In the genomic region with DNA sequence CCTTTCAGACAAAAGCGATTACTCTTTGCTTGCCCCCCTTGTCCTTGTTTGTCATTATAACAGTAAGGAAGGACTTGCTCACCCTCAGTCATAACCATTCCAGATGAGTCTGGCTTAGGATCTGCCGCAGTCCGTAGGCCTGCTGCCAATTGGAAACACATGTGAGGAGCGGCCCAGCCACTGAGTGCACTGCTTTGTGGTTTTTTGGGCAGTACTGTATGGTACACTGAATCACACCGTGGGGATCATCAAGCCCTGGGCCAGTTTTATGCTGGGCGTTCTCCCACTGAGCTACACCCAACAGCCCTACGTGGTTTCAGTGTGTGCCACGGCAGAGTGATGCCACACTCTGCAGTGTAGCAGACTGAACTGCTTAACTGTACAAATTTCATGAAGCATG, we compare ENCODE assay signal across 13 mouse cellular contexts.
A peak's percentile ranks its signal among the peaks of the same experiment; 100 is the strongest.
DNase-seq lines count a peak whose midpoint lies in the region; ATAC-seq and TF ChIP-seq lines count a peak whose summit lies in the region.
"Had no signal": no experiment of that assay in that cellular context is flagged by ENCODE, and none has a peak within 500 bp of the region (broad histone marks: within the 10 kb centered on the region; RNA-seq: fewer than 3 reads in every experiment).

No protein-coding gene starts in this region.

- H3K9ac ChIP-seq in forebrain, embryonic 16.5 days (replicated peaks; ENCODE audit: low read depth, low read length): no peak overlapping the region
- H3K9ac ChIP-seq: heart, embryonic 13.5 days had no signal

- DNase-seq in forebrain, embryonic 10.5 days (ENCODE audit: extremely low spot score, low spot score): no peak
- DNase-seq in Muller cell, postnatal 12 days (ENCODE audit: inconsistent ontology term): peak; percentile 11
- peak; percentile 9 for DNase-seq in heart, postnatal 4 days
- no peak for DNase-seq in thymus, postnatal 14 days
- no peak for DNase-seq in ovary, adult 18-20 months (ENCODE audit: low spot score)
- no peak for DNase-seq in cerebellum, adult 2 months
- DNase-seq: kidney, adult 8-10 months; right cerebral cortex, postnatal 14 days had no signal

- H3K36me3 ChIP-seq in forebrain, embryonic 16.5 days (ENCODE audit: control insufficient read depth, insufficient read depth): peaks cover 17% of the 10 kb centered on the region
- peaks cover 94% of the 10 kb centered on the region for H3K36me3 ChIP-seq in forebrain, embryonic 10.5 days (replicated peaks)

- no peak overlapping the region for H3K27ac ChIP-seq in forebrain, embryonic 16.5 days (ENCODE audit: low read length)
- no peak overlapping the region for H3K27ac ChIP-seq in forebrain, embryonic 10.5 days
- H3K27ac ChIP-seq in embryonic fibroblast, embryonic 13.5 days (ENCODE audit: insufficient read depth, low read length): peak overlapping the region; percentile 54; the same call in 1 of the 2 replicates
- no peak overlapping the region for H3K27ac ChIP-seq in cerebellum, adult 2 months (ENCODE audit: insufficient read depth, low read length)
- H3K27ac ChIP-seq: heart, embryonic 13.5 days had no signal

- no peak overlapping the region for H3K4me2 ChIP-seq in forebrain, embryonic 16.5 days (ENCODE audit: low read length)
- H3K4me2 ChIP-seq: heart, embryonic 13.5 days had no signal

- H3K4me3 ChIP-seq in forebrain, embryonic 16.5 days (replicated peaks; ENCODE audit: low read length): no peak overlapping the region
- H3K4me3 ChIP-seq in forebrain, embryonic 10.5 days: no peak overlapping the region
- no peak overlapping the region for H3K4me3 ChIP-seq in embryonic fibroblast, embryonic 13.5 days (ENCODE audit: insufficient read depth, low read length)
- no peak overlapping the region for H3K4me3 ChIP-seq in cerebellum, adult 2 months (replicated peaks; ENCODE audit: insufficient read depth, low read depth, low read length)
- H3K4me3 ChIP-seq: erythroblast, embryonic 14.5 days; heart, embryonic 13.5 days had no signal

- ATAC-seq in forebrain, embryonic 16.5 days: 0 out of 2 replicates have a peak, but pooled peaks have one; percentile 33
- ATAC-seq: CD4-positive, CD25-positive, alpha-beta regulatory T cell, adult 4 months had no signal

- no peaks in the 10 kb centered on the region for H3K4me1 ChIP-seq in forebrain, embryonic 16.5 days (replicated peaks; ENCODE audit: control insufficient read depth, insufficient read depth, low read length)
- H3K4me1 ChIP-seq in forebrain, embryonic 10.5 days: no peaks in the 10 kb centered on the region
- H3K4me1 ChIP-seq in embryonic fibroblast, embryonic 13.5 days (ENCODE audit: control insufficient read depth, insufficient read depth, low read length): peaks cover 9% of the 10 kb centered on the region
- H3K4me1 ChIP-seq in cerebellum, adult 2 months (ENCODE audit: control insufficient read depth, insufficient read depth, low read length): peaks cover 3% of the 10 kb centered on the region

- WGBS in forebrain, embryonic 16.5 days: 89% methylated on average over 8 of the region's 8 CpGs
- 83% methylated on average over 8 of the region's 8 CpGs for WGBS in forebrain, embryonic 10.5 days
- 48% methylated on average over 8 of the region's 8 CpGs for WGBS in cerebellum, adult 2 months

- H3K9me3 ChIP-seq in forebrain, embryonic 16.5 days (ENCODE audit: control insufficient read depth, low read length): no peaks in the 10 kb centered on the region
- no peaks in the 10 kb centered on the region for H3K9me3 ChIP-seq in forebrain, embryonic 10.5 days
- H3K9me3 ChIP-seq: heart, embryonic 13.5 days had no signal

- no peak for TF ChIP-seq CTCF in embryonic fibroblast, embryonic 13.5 days (IDR thresholded peaks at IDR 0.05; ENCODE audit: borderline replicate concordance, insufficient read depth, low read length)
- TF ChIP-seq CTCF in cerebellum, adult 2 months (IDR thresholded peaks at IDR 0.05; ENCODE audit: borderline replicate concordance, insufficient read depth, low read depth, low read length): no peak

- H3K27me3 ChIP-seq in forebrain, embryonic 16.5 days (replicated peaks; ENCODE audit: control insufficient read depth, insufficient read depth, low read length): no peaks in the 10 kb centered on the region
- H3K27me3 ChIP-seq in forebrain, embryonic 10.5 days (ENCODE audit: poor library complexity, severe bottlenecking): no peaks in the 10 kb centered on the region
- H3K27me3 ChIP-seq in cerebellum, adult 2 months (ENCODE audit: control insufficient read depth, insufficient read depth, low read length): no peaks in the 10 kb centered on the region
- H3K27me3 ChIP-seq: heart, embryonic 13.5 days had no signal

- TF ChIP-seq POLR2A in embryonic fibroblast, embryonic 13.5 days (IDR thresholded peaks at IDR 0.05; ENCODE audit: low read depth, low read length): no peak
- no peak for TF ChIP-seq POLR2A in cerebellum, adult 2 months (IDR thresholded peaks at IDR 0.05; ENCODE audit: borderline replicate concordance, insufficient read depth, low read length)

Comparison
In these comparisons a context has a peak if more than half of its experiments do, and no peak if none do; other contexts are left out.
1. DNase-seq: peak in Muller cell, postnatal 12 days (single experiment) and heart, postnatal 4 days (single experiment); none in forebrain, embryonic 10.5 days (single experiment), thymus, postnatal 14 days (single experiment), ovary, adult 18-20 months (single experiment) and cerebellum, adult 2 months (0 of 2).